ENCODE assay signal across 11 mouse cellular contexts in genomic region chr17:48418174-48418573, GRCm38 (mm10). TPM values are rescaled to one million over a fixed set of nuclear protein-coding genes. Genes with fewer than 3 reads are reported as not detected.
DNase-seq lines count a peak whose midpoint lies in the region; TF ChIP-seq lines count a peak whose summit lies in the region.
"Had no signal": no experiment of that assay in that cellular context is flagged by ENCODE, and none has a peak within 500 bp of the region (broad histone marks: within the 10 kb centered on the region; RNA-seq: fewer than 3 reads in every experiment).

No protein-coding gene starts in this region.

- WGBS in kidney, adult 2 months, result 9% methylated on average over 7 of the region's 7 CpGs

- H3K4me1 ChIP-seq in kidney, adult 2 months (ENCODE audit: control insufficient read depth, insufficient read depth, low read length), result peaks cover 21% of the 10 kb centered on the region
- H3K4me1 ChIP-seq: midbrain, embryonic 10.5 days had no signal

- DNase-seq in heart, adult 11 months, result peak; percentile 95
- DNase-seq in heart, adult 9 months (ENCODE audit: low spot score in 2 of 2), result no peak
- peak; percentile 36 for DNase-seq in MEL-GATA-1-ER (ENCODE audit: extremely low read depth, low read depth)
- DNase-seq in kidney, adult 2 months, result peak; percentile 72
- DNase-seq in lung, postnatal 4 days, result peak; percentile 30 to 34
- no peak for DNase-seq in urinary bladder, adult 2 months (ENCODE audit: low spot score)
- DNase-seq in adrenal gland, postnatal 10 days, result no peak
- DNase-seq in adrenal gland, postnatal 36 days, result no peak
- DNase-seq: B cell, adult 2 months; right cerebral cortex, postnatal 4 days had no signal

- H3K4me3 ChIP-seq in kidney, adult 2 months (ENCODE audit: insufficient read depth, low read depth, low read length), result peak overlapping the region; percentile 44
- H3K4me3 ChIP-seq: midbrain, embryonic 10.5 days had no signal

- peak overlapping the region; percentile 69 for H3K27ac ChIP-seq in kidney, adult 2 months (ENCODE audit: insufficient read depth, low read depth, low read length)
- H3K27ac ChIP-seq: midbrain, embryonic 10.5 days had no signal

- no peak for TF ChIP-seq CTCF in kidney, adult 2 months (conservative IDR thresholded peaks at IDR 0.05; ENCODE audit: insufficient read depth, insufficient read length, low read depth, low read length)

- H3K36me3 ChIP-seq in kidney, adult 2 months (ENCODE audit: control insufficient read depth, insufficient read depth, low read length), result peaks cover 1% of the 10 kb centered on the region; the same call in 1 of the 2 replicates

- TF ChIP-seq POLR2A in kidney, adult 2 months (IDR thresholded peaks at IDR 0.05; ENCODE audit: low read depth, low read length), result no peak

- H3K27me3 ChIP-seq in kidney, adult 2 months (replicated peaks; ENCODE audit: control insufficient read depth, insufficient read depth, low read length), result no peaks in the 10 kb centered on the region

RNA-seq across cellular contexts. Expression of gene Oard1, which starts 8.4 kb away (rescaled TPM):
- 18.2 and 25.8 TPM in 2 replicates for polyA plus RNA-seq in kidney, adult 2 months (2012; rRNA removed)
- 38.1 and 42.4 TPM in 2 replicates for polyA plus RNA-seq in urinary bladder, adult 2 months (2012; rRNA removed)
- total RNA-seq in adrenal gland, postnatal 10 days (2021), result 10 to 100 TPM; 19.1 to 22.8 TPM
- total RNA-seq in adrenal gland, postnatal 36 days (2021), result 10 to 100 TPM; 14.0 to 23.8 TPM

RNA-seq across cellular contexts. Expression of gene Nfya, which starts 8.5 kb away (rescaled TPM):
- 45.8 and 46.2 TPM in 2 replicates for polyA plus RNA-seq in kidney, adult 2 months (2012; rRNA removed)
- 31.7 and 39.2 TPM in 2 replicates for polyA plus RNA-seq in urinary bladder, adult 2 months (2012; rRNA removed)
- total RNA-seq in adrenal gland, postnatal 10 days (2021), result 10 to 100 TPM; 31.0 to 31.3 TPM
- total RNA-seq in adrenal gland, postnatal 36 days (2021), result 10 to 100 TPM; 31.0 to 39.9 TPM

RNA-seq across cellular contexts. Expression of gene Apobec2, which starts 14.6 kb away (rescaled TPM):
- 2.0 and 6.0 TPM in 2 replicates for polyA plus RNA-seq in kidney, adult 2 months (2012; rRNA removed)
- 6.8 and 7.9 TPM in 2 replicates for polyA plus RNA-seq in urinary bladder, adult 2 months (2012; rRNA removed)
- 10 to 100 TPM; 15.9 to 51.1 TPM for total RNA-seq in adrenal gland, postnatal 10 days (2021)
- 1 to 10 TPM; 1.3 to 1.9 TPM for total RNA-seq in adrenal gland, postnatal 36 days (2021)

RNA-seq across cellular contexts. Expression of gene Tspo2, which starts 33.1 kb away (rescaled TPM):
- polyA plus RNA-seq in kidney, adult 2 months (2012; rRNA removed), result 0.41 and 0.53 TPM in 2 replicates
- not detected in 2 replicates for polyA plus RNA-seq in urinary bladder, adult 2 months (2012; rRNA removed)
- 1 to 10 TPM; 1.5 to 2.1 TPM for total RNA-seq in adrenal gland, postnatal 10 days (2021)
- total RNA-seq in adrenal gland, postnatal 36 days (2021), result not detected

RNA-seq across cellular contexts. Expression of gene Unc5cl, which starts 36.5 kb away (rescaled TPM):
- polyA plus RNA-seq in kidney, adult 2 months (2012; rRNA removed), result 0.26 and 0.58 TPM in 2 replicates
- polyA plus RNA-seq in urinary bladder, adult 2 months (2012; rRNA removed), result 0.11 and 0.13 TPM in 2 replicates
- under 1 TPM in 1 of 2 experiments, not detected in 1; 0.21 TPM for total RNA-seq in adrenal gland, postnatal 10 days (2021)
- total RNA-seq in adrenal gland, postnatal 36 days (2021), result not detected
- polyA plus RNA-seq: midbrain, embryonic 10.5 days had no signal

Comparison
In these comparisons a context has a peak if more than half of its experiments do, and no peak if none do; other contexts are left out.
1. DNase-seq: peak in heart, adult 11 months (single experiment), MEL-GATA-1-ER (single experiment), kidney, adult 2 months (single experiment) and lung, postnatal 4 days (2 of 2); none in heart, adult 9 months (0 of 2), urinary bladder, adult 2 months (single experiment), adrenal gland, postnatal 10 days (single experiment) and adrenal gland, postnatal 36 days (0 of 2).
2. RNA of gene Apobec2, which starts 14.6 kb away (total RNA-seq): 15.9 to 51.1 TPM in adrenal gland, postnatal 10 days; 1.3 to 1.9 TPM in adrenal gland, postnatal 36 days; every median in the first group is over 4 times any median in the second.